Mouse (Mus musculus) layer of hippocampus, postnatal 14 days (tissue): ENCODE data around the gene Cldnd2. TPM values are rescaled to one million over a fixed set of nuclear protein-coding genes. Genes with fewer than 3 reads are reported as not detected.
A peak's percentile ranks its signal among the peaks of the same experiment; 100 is the strongest.
"Not testable (repeated sequence)": the region's sequence is repeated elsewhere in the genome, so short reads cannot be mapped to it uniquely, and the experiment has no call there.

ENCODE experiments used
- DNase-seq, 2 experiments: peaks; one replicate each; pipeline ENCODE4 v3.0.0; 2021 to 2022; ENCODE audit warnings: low spot score in 2 of 2, mixed read lengths in 1 of 2
- long read RNA-seq, 2 experiments: library from polyadenylated mRNA; stranded (forward); transcript quantifications; one replicate each; pipeline ENCODE4 v2.0.0; 2021
- total RNA-seq, 2 experiments: library from RNA; stranded (reverse); gene quantifications; 2 replicates each; pipeline ENCODE4 v1.2.3; 2021

Cldnd2 gene
- not detected for total RNA-seq
- long read RNA-seq, experiment 1, result 0 reads
- long read RNA-seq, experiment 2, result 0 reads

DNA sequence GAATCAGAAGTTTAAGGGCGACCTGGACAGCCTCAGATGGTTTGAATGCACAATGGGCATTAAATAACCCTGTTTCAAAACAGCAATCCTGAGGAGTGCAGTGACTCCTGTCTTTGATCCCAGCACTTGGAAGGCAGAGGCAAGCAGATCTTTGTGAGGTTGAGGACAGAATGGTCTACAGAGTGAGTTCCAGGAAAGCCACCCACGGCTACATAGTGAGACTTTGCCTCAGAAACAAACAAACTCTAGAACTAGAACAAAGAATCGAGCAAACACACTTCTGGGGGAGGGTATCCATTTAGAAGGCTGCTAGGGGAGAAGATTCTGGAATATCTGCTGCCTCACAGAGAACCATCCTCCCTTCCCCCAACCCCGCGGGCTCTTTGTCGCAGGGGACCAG lies at the start of gene Cldnd2:
Gene Cldnd2 (plus strand): TSS at position 301 of the 400 bp plus-strand sequence.
- DNase-seq, result no peak

DNA sequence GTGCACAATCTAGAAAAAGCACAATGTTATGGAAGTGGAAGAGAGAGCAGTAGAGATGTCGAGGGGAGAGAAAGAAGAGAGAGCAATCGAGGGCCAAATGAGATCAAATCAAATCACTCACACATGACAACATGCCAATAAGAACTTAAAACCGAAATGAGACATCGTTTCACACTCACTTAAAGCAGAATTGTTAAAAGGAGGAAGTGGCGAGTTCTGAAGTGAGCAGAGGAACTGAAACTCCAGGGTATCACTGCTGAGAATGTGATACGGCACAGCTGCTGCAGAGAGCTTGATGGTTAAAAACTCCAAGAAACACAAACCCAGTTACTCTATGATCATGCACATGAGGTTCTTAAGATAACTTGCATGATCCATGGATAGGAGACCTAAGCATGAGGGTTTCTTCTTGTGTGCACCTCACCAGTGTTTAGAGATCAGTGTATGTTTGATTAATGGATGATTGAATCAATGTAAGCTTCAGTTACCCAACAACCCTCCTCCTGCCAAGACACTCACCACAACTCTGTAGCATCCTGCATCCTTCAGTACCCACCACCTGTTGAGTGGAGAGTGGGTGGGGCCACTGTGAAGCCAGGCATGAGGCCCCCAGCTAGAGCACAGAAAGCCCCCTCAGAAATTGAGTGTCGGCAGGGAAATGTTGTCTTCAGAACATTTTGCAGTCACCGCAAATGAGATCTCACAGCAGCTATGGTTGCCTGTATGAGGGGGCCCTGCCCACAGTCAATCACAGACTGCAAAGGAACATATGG lies 48.0 kb upstream of the Cldnd2 start:
- DNase-seq, result no peak

DNA sequence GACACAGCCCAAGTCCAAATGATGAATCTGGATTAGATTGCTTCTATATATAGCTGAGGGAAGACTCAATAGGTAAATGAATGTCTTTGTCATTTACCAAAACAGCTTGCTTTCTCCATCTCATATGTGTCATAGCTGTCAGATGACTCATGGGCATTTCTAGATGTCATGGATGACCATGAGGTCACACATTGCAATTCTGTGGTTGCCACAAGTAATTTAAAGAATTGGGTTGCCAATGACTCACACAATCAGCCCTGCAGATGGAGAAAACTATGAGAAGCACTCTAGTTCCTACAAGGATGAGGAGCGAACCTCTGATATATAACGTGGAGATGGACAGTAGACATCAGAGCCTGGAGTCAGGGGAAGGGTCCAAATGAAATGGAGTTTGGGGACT lies 41.1 kb upstream of the Cldnd2 start:
- no peak for DNase-seq

DNA sequence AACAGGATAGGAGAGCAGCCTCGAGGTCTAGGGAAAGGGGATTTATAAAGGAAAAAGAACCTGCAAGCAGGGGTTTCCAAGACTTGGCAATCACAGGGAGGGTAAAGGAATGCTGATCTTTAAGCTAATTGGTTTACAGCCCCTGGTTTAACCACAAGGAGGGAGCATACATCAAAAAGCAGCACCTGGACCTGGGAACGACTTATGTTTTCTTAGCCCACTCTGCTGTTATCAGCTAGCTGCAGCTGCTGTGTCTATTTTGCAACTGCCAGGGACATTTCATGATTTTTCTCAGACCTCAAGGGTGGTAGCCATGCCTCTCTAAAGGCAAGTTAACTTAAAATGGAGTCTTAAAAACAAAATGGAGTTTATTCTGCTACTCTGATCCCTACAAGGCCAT lies 37.9 kb upstream of the Cldnd2 start:
- no peak for DNase-seq

DNA sequence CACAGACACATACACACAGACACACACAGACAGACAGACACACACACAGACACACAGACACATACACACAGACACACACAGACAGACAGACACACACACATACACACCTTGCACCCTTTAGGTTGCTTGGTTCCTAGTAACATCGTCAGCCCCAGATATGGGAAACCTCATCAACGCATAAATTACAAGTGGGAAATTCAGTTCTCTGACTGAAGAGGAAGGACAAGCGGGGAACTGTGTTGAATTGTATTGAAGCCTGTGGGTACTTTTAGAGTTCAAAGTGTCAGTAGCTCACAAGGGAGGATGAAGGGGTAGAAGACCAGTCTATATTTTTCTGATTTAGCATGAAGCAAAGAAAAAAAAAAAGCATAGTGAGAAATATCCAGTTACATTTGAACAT lies 33.0 kb upstream of the Cldnd2 start:
- no peak for DNase-seq

DNA sequence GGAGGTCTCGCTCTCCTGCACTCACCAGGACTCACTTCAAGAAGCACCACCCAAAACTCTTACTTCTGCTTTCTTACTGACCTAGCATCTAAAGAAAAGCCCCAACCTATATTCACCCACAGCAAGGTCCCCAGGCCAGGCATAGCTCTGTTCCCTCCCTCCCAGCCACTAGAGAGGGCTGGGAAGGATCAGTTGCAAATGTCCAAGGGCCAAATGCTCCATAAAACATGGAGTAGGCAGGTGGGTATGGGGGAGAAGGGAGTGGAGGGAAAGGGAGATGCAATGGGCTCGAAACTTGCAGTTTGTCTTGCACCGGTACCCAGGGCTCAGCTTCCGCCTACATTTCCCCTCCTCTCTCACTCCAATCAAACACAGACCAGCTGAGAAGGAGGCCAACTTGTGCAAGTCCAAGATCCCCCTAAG lies 32.4 kb upstream of the Cldnd2 start, which contains the start of gene Siglecg:
Gene Siglecg (plus strand): TSS at position 74 of the 423 bp plus-strand sequence.
- no peak for DNase-seq

- no peak for DNase-seq
Observed at GRCm38 (mm10) chr7:43409084-43409483, 31.5 kb upstream of the Cldnd2 start.

DNA sequence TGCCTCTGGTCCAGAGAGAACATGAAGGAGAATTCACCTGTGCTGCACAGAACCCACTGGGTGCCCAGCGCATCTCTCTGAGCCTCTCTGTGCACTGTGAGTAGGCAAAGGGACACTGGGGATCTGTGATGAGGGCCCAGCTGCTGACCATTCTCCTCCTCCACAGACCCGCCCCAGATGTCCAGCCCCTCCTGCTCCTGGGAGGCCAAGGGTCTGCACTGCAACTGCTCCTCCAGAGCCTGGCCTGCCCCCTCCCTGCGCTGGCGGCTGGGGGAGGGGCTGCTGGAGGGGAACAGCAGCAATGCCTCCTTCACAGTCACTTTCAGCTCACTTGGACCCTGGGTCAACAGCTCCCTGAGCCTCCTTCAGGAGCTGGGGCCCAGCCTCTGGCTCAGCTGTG lies 28.9 kb upstream of the Cldnd2 start:
- not testable (repeated sequence) for DNase-seq

GRCm38 (mm10) chr7:43417298-43417697 lies 23.3 kb upstream of the Cldnd2 start:
- DNase-seq, result no peak

GRCm38 (mm10) chr7:43422995-43423617 lies 17.5 kb upstream of the Cldnd2 start:
- peak; percentile 77 to 83 for DNase-seq

- DNase-seq, result no peak
Observed at GRCm38 (mm10) chr7:43423991-43424625, 16.5 kb upstream of the Cldnd2 start.

DNA sequence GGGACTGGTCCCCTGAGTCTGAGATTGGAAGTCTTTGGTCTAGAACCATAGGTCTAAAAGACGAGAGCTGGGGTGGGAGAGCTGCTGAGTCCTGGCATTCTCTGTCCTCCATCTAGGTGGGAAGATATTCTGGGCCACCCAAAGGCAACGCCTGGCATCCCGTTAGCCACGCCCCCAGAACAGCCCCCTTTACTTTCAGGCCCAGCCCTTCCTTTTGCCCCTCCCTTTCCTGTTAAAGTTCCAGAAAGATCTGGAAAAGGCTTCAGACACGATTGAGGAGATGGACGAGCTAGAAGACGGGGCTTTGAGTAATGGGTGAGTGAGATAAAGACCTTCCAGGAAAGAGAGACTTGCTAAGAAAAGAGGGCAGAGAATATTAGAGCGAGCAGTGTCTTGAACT lies 13.2 kb upstream of the Cldnd2 start, which contains the start of gene Lim2:
Gene Lim2 (plus strand): TSS at position 265 of the 400 bp plus-strand sequence.
- DNase-seq, result no peak

DNA sequence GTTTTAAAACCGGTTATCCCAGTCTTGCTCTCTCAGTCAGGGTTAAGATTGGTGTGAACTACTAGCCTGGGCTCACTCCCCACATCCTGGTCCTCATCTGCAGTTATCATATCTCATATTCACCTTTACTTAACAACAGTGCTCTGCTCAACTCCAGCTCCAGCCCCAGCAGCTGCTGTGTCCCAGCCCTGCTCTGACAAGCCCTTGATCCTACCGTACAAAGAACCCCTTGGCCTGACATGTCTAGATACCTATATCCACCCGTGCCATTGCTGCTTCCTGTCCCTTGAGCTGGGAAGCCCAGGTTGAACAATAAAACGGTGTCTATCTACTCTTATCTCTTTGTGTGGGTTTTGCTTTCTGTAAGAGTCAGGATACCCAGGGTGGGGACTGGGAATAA lies 11.1 kb upstream of the Cldnd2 start:
- no peak for DNase-seq

DNA sequence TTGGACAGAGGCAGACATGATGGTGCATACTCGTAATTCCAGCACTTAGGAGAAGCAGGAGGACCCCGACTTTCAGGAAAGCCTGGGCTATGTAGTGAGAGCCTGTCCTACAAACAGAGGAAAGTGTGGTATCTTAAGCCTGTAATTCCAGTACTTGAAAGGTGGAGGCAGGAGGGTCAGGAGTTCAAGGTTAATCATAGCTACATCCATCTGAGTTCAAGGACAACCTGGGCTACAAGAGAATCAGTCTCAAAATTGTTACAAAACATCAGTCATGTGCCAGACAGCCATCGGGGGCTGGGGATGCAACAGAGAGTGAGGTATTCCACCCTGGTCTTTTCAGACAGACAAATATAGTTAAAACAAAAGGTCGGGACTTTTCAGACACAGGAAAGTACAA lies 7.7 kb upstream of the Cldnd2 start:
- DNase-seq, result no peak

- no peak for DNase-seq
Observed at GRCm38 (mm10) chr7:43434676-43435075, 5.9 kb upstream of the Cldnd2 start.

GRCm38 (mm10) chr7:43436341-43437255 lies 4.0 kb upstream of the Cldnd2 start, which contains the start of gene Nkg7:
Nkg7 (plus strand) TSS chr7:43437073.
- DNase-seq, result no peak

GRCm38 (mm10) chr7:43438611-43439010 lies 2.0 kb upstream of the Cldnd2 start:
- no peak for DNase-seq

DNA sequence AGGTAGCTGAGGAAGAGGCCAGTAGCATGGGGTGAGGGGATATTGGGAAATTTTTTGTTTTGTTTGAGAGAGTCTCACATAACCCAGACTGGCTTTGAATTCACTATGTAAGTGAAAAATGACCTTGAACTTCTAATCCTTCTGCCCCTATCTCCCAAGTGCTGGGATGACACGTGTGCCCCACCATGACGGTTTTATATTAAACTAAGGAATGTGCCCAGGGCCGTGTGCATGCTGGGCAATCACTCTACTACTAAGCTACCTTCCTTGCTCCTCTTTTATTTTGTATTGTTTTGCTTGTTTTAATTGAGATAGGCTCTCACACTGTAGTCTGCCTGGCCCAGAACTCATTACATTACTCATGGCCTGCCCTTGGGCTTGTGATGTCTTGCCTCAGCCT lies 489 bp downstream of the Cldnd2 start:
- DNase-seq, result no peak

- no peak for DNase-seq
Observed at GRCm38 (mm10) chr7:43442684-43443083, 2.1 kb downstream of the Cldnd2 start.

DNA sequence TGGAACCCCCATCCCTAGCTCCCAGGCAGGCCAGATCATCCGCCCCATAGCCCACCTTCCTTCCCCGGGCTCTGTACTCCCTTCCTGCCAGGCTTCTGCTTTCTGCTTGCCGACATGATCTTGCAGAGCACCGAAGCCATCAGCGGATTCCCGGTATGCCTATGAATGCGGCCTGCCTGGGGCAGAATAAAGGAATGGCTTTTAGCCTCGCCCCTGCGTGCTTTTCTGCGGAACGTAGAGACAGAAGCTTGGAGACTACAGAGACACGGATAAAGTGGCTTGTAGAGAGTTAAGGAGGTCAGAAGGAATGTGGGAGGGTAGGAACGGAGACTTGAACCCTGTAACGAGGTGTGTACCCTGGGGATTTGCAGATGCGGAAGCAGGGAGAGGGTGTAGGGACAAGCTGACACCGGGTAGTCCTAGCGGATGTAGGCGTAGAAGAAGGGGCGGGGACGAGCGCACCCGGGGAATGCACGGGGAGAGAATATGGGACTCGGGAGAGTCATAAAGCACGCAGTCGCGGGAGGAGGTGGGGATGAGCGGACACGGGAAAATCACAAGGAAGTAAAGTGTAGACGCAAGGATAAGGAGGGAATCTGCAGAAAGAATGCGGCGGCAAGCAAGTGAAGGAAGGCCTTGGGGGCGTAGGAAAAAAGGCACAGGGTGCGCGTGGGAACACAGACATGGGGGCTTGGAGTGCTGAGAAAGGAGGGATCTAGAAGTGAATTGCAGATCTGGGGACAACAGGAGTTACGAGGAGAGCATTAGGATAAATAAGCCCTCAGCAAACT lies 2.7 kb downstream of the Cldnd2 start:
- DNase-seq, result peak; percentile 56 to 61
